Mouse (Mus musculus): ENCODE data around the gene Cbx4.

- TF ChIP-seq CTCF (IDR thresholded peaks at IDR 0.05; ENCODE audit: low read depth, low read length) (no peak), POLR2A (IDR thresholded peaks at IDR 0.05; ENCODE audit: insufficient read depth, low read length) (no peak)
Observed at GRCm38 (mm10) chr11:119085279-119086062, 550 bp downstream of the Cbx4 start.

Measured in ES-Bruce4 (cell line).